Mouse (Mus musculus) forebrain, embryonic 15.5 days (tissue): ENCODE data around the gene Gm15517. TPM values are rescaled to one million over a fixed set of nuclear protein-coding genes. Genes with fewer than 3 reads are reported as not detected.

ENCODE experiments used
- polyA plus RNA-seq: library from polyadenylated mRNA; unstranded; fragments of >200 nt; fragmentation: Nextera tagmentation; extraction: Ambion mirVana; gene quantifications from 2 replicates; pipeline ENCODE4 v1.2.1, GENCODE M21; 2015

Gm15517 gene
- polyA plus RNA-seq, 1 experiment from 2014 or later = not detected

Other genes with a start within 250 kb of the Gm15517 start
- not detected in 2 replicates for gene Klk1b26, start 249.3 kb upstream of the Gm15517 start, polyA plus RNA-seq
- not detected in 2 replicates for gene Klk1b27, start 209.2 kb upstream of the Gm15517 start, polyA plus RNA-seq
- not detected in 2 replicates for gene Klk1b21, start 159.1 kb upstream of the Gm15517 start, polyA plus RNA-seq
- gene Klk1b22, start 148.8 kb upstream of the Gm15517 start, polyA plus RNA-seq = not detected in 2 replicates
- gene Klk1b16, start 124.7 kb upstream of the Gm15517 start, polyA plus RNA-seq = not detected in 2 replicates
- not detected in 2 replicates for gene Klk1b24, start 73.2 kb upstream of the Gm15517 start, polyA plus RNA-seq
- not detected in 2 replicates for gene Klk1b3, start 63.3 kb upstream of the Gm15517 start, polyA plus RNA-seq
- not detected in 2 replicates for gene Klk1b4, start 54.0 kb upstream of the Gm15517 start, polyA plus RNA-seq
- not detected in 2 replicates for gene Klk1b5, start 45.5 kb upstream of the Gm15517 start, polyA plus RNA-seq
- gene Klk1, start 36.1 kb upstream of the Gm15517 start, polyA plus RNA-seq = not detected in 2 replicates
- gene Gm36864, start 25.3 kb upstream of the Gm15517 start, polyA plus RNA-seq = not detected in 2 replicates
- 0.72 and 1.2 TPM in 2 replicates for gene 1700028J19Rik, start 14.8 kb upstream of the Gm15517 start, polyA plus RNA-seq
- 219 and 222 TPM in 2 replicates for gene 2410002F23Rik, start 14.7 kb upstream of the Gm15517 start, polyA plus RNA-seq
- gene Acp4, start 4.1 kb upstream of the Gm15517 start, polyA plus RNA-seq = not detected in 2 replicates
- gene Clec11a, start 45.5 kb downstream of the Gm15517 start, polyA plus RNA-seq = 3.7 TPM in 2 replicates
- 22.0 and 24.2 TPM in 2 replicates for gene Shank1, start 48.8 kb downstream of the Gm15517 start, polyA plus RNA-seq
- 24.5 and 26.7 TPM in 2 replicates for gene Syt3, start 122.7 kb downstream of the Gm15517 start, polyA plus RNA-seq
- 1.1 and 1.4 TPM in 2 replicates for gene 1700008O03Rik, start 124.4 kb downstream of the Gm15517 start, polyA plus RNA-seq
- gene Lrrc4b, start 167.6 kb downstream of the Gm15517 start, polyA plus RNA-seq = 15.6 and 15.7 TPM in 2 replicates
- gene Aspdh, start 203.9 kb downstream of the Gm15517 start, polyA plus RNA-seq = 4.3 and 5.8 TPM in 2 replicates
- 52.5 and 56.6 TPM in 2 replicates for gene Josd2, start 206.5 kb downstream of the Gm15517 start, polyA plus RNA-seq
- 133 and 138 TPM in 2 replicates for gene Emc10, start 235.1 kb downstream of the Gm15517 start, polyA plus RNA-seq
- 30.2 and 30.5 TPM in 2 replicates for gene Fam71e1, start 235.1 kb downstream of the Gm15517 start, polyA plus RNA-seq